Mouse (Mus musculus): ENCODE data around the gene Gsta3.

DNA sequence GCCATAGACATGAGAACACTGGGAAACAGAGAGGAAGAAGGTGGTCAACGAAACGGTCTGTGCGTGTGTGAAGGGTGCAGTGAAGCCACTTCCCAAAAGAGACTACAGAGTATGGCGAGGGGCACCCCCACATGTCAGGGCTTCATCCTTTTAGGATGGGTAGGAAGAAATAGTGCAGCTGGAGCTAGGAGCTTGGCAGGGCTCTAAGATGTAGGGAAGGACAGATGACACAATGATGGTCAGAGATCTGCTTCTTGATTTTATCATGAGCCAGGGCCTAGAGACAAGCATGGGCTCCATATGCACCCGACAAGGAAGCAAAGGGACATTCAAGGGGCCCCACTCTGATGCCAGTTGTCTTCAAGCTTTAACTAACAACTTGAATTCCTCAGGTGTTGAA is 22.0 kb downstream of the Gsta3 start:
- TF ChIP-seq GATA1 (IDR thresholded peaks at IDR 0.05; ENCODE audit: borderline replicate concordance, low read length) (no peak), FLI1 (IDR thresholded peaks at IDR 0.05; ENCODE audit: low read length) (no peak)
